Mouse (Mus musculus): ENCODE results near the gene Urad. TPM values are rescaled to one million over a fixed set of nuclear protein-coding genes. Genes with fewer than 3 reads are reported as not detected.
A peak's percentile ranks its signal among the peaks of the same experiment; 100 is the strongest.

The Urad gene
- total RNA-seq, 2 experiments from 2014 or later = not detected

DNA sequence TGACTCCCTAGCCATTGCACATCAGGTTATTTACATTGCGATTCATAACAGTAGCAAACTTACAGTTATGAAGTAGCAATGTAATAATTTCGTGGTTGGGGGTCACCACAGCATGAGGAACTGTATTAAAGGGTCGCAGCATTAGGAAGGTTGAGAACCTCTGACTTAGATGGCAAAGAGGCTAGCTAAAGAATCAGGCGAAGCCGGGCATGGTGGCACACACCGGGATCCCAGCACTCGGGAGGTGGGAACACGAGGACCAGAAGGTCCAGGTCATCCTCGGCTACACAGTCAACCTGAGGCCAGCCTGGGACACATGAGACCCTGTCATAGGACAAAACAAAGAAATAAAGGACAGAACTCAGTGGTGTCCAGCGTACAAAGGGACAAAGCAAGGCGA lies 7.7 kb upstream of the Urad start:
- no peak for DNase-seq (ENCODE audit: low spot score in 2 of 2)
- intact Hi-C loops (cut with DNase I) = loop anchor here (5.0 kb wide), 1 partner anchor 517 kb away; no protein-coding TSS in a partner anchor

DNA sequence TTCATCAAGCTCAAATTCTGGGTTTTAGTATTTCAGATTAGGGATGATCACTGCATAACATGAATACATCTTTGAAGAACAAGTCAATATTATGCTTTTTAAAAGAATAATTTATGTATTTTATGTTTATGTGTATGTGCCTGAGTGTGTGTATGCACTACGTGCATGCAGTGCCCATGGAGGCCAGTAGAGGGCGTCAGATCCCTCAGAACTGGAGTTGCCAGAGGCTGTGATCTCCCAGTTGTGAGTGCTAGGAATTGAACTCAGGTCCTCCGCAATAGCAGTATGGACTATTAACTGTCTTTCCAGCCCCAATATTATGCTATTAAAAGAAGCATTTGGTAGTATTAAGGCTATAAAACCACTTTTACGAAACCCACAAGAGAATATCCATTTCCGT lies 5.4 kb upstream of the Urad start:
- no peak for DNase-seq (ENCODE audit: low spot score in 2 of 2)
- intact Hi-C loops (cut with DNase I) = no loop called here

DNA sequence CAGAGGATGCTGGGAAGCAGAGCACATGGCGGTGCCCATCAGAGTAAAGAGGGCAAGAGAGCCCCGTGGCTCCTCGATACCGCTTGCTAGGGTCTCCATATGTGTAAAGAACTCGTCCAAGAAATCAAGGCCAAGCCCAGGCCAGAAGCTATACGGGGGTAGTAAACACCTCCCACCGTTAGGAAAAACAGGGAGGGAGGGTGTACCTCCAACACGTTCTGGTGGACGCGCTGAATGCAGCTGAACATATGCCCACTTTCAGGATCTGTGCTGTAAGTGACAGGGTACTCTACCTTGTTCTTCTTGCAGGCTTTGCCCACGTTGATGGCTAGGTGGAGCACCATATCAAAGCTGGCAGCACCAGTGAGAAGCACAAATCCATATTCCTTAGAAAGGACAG lies 3.7 kb upstream of the Urad start:
- DNase-seq (ENCODE audit: low spot score in 2 of 2) = no peak
- intact Hi-C loops (cut with DNase I) = no loop called here

DNA sequence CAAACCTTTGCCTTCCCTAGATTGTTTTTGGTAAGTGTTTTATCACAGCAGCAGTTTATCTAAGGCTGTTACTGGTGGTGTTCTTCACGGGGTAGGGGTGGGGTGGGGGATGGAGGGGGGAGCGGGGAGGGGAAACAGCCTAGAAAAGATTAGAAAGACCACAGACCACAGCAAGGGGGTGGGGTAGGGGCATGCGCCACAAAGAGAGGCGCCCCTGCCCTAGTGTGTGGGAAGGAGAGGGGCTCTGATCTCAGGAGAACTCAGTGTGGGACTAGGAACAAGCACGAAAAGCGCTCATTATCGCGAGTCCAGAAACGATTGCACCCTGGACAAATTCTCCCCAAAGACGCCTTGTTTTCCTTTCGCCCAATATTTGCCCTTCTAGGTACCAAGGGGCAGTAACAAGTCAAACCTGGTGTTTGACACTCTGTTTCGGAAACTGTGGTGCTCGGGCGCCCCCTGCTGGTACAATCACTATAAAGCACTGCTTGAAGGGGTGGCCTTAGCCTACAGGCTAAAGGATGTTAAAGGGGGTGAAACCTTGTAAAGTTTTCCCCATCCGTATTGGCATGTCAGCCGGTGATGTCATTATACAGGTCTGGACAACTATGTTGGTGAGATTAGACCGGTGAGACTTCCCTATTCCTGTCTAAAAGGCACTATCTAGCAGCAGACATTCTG lies 1.1 kb upstream of the Urad start:
- peak; percentile 40 to 48 for DNase-seq (ENCODE audit: low spot score in 2 of 2)
- intact Hi-C loops (cut with DNase I) = no loop called here

DNA sequence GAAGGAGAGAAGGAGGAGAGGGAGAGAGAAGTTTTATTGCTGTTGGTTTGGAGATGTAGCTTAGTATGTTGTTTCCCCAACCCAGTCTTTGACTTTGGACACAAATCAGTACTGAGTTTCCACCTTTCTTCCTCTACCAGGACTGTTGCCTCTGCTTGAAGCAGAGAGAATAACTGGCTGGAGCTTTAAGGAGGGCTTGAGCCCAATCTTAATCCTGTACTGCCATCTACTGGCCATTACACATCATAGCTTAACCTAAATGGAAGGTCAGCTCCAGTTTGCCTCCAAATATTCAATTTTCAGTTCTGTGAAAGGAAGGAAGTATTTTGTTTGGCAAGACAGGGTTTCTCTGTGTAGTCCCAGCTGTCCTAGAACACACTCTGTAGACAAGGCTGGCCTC lies 2.6 kb downstream of the Urad start:
- DNase-seq (ENCODE audit: low spot score in 2 of 2) = peak in 1 of 2 experiments; percentile 50

DNA sequence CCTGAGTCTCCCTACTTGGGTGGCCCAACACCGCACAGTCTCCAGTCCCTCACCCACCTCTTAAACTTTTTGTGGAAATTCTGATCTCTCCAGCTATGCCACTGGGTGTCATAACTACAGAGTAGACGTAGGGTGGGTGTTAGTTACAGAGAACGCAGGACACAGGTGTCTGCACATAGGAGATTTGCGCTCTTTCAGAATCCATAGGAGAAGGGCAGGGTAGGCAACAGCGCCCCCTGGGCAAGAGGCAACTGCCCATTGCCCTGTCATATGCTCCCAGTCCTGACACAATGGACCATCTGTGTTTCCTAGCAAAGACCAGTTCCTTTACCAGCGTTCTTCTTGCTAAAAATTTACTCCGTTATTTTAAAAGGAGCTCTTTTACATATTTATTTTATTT lies 4.2 kb downstream of the Urad start:
- no peak for DNase-seq (ENCODE audit: low spot score in 2 of 2)
- intact Hi-C loops (cut with DNase I) = loop anchor here (2.0 to 5.0 kb wide), 4 partner anchors 91 to 641 kb away; partner anchors contain the start of gene Flt1

More for the DNA sequence above, 2.6 kb downstream of the Urad start:
- intact Hi-C loops (cut with DNase I) = loop anchor here (1.0 to 5.0 kb wide), 6 partner anchors 92 to 642 kb away; partner anchors contain the start of gene Flt1

DNA sequence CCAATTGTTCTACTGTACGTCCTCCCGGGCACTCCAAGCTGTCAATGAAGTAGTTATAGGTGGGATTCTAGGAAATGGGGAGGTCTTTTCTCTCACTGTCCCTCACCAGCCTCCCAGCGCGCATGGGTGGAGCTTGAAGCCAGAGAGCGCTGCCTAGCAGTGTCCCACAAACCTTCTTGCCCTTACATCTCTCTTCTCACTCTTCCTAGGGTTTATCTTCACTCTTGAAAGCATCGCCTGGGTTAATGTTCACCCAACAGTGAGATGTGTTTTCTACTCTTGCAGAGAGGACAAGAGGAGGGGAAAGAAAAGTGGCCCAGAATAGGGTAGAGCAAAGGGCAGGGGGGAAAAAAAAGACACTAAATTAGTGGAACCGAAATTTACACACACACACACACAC lies 4.9 kb downstream of the Urad start:
- no peak for DNase-seq (ENCODE audit: low spot score in 2 of 2)
- intact Hi-C loops (cut with DNase I) = loop anchor here (5.0 kb wide), 3 partner anchors 90 to 640 kb away; partner anchors contain the start of gene Flt1

DNA sequence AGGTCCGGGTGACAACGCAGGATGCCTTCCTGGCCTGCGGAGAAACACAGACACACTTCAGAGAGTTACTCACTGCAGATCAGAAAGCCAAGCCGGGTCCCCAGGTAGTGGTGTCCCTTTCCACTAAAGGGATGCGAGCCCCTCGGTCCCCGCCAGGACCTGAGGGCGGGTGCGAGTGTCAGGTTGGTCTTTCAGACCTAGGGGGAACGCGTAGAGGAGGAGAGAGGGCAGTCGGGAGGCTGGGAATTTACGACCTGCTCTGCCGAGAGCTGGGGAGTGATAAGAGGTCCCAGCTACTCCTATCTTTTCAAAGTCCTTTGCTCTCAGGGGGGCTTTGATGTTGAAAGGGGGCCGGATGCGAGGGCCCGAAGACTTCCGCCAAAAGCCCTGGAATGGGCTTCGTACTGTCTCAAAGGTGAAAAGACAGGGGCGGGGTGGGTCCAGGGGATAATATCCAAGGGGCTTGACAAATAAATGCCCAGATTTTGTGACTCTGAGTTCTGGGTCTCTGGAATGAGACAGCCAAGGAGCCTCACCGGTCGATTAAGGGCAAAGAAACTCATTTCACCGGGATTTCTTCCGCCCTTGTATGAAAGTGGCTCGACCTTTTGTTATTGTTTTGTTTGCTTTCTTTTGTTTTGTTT lies 6.7 kb downstream of the Urad start:
- intact Hi-C loops (cut with DNase I) = loop anchor here (5.0 kb wide), 3 partner anchors 88 to 638 kb away; partner anchors contain the start of gene Flt1
- no peak for DNase-seq (ENCODE audit: low spot score in 2 of 2)

DNA sequence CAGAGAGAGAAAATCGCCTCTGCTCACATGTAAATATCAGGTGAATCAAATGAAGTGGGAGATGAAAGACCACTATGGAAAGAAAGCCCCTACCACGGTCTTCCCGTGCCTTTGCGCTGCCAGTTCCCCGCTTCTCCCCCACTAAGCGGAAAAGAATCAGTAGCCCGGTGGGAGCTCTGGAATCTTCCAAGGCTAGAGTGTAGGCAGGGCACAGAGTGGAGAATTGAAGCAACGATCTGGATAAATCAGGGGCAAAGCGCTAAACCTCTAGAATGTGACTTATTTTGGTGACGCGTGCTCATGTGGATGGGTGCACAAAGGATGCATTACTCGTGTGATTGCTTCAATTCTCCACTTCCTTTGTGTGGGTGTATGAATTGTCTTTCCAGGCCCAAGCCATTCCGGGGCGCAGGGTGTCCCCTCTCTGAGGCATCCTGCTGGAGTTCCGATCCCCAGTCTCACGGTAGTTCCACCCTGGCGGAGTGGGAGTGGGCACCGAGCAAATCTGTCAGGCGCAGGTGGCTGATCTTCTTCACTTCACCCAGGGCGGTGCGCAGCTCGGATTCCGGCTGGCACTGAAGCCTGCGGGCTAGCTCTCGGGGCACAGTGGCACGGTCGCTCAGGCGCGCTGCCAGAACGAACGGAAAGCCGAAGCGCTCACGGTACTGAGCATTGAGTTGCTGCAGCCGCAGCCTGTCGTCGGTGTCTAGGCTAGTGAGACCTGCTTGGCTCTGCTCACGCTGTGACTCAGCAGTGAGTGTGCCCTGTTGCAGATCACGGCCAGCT lies 7.4 kb downstream of the Urad start:
- no peak for DNase-seq (ENCODE audit: low spot score in 2 of 2)
- intact Hi-C loops (cut with DNase I) = loop anchor here (5.0 kb wide), 4 partner anchors 38 to 638 kb away; partner anchors contain the start of gene Flt1

DNA sequence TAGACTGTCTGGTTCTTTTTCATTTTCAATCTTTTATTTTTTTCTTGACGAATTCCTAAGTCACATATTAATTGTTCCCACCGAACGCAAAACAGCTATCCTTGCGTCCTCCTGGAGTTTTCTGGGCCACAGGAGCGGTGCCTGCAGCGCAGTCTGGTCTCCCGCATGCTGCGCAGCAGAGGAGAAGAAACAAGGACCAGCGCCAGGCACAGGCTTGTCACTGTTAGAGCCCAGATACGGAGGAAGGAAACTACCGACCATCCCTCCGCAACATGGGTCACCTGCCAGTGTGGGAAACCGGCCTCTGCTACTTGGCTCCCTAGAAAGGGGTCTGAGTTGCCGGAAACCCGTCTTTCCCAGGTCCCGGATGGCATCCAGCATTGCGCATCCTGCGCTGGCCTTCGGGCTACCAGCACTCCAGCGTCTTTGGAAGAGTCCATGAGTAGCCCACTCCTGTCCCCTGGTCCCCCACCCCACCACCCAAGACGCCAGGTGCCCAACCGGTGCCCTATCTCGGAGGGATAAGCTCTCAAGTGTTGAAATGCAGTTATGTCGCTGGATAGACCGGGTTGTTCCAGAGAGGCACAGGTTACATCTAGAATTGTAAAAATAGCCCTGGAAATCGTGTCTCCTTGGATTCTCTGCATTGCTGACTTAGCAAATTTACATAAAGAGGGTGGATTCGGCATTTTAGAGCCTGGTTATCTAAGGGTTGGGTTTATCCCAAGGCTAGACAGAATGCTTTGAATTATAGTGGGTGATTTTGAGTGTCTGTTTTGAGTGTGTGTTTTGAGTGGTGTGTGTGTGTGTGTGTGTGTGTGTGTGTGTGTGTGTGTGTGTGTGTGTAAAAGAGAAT lies 9.2 kb downstream of the Urad start:
- no peak for DNase-seq (ENCODE audit: low spot score in 2 of 2)
- intact Hi-C loops (cut with DNase I) = loop anchor here (5.0 kb wide), 1 partner anchor 36 kb away; no protein-coding TSS in a partner anchor

DNA sequence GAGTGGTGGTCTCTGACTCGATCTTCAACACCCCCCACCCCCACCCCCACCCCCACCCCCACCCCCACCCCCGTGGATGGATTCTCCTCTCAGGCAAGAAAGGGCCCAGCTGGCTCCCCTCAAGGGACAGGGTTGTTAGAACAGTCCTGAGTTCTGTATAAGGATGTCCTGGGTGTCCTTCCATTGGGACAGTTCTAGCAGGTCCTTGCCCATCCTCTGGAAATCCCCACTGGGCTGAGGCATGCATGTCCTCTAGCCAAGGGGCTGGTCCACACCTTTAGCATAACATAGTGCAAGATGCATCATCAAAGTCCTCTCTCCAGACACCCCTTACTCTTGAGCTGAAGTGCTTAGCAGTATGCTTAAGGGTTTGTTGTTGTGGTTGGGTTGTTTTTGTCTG lies 12.5 kb downstream of the Urad start:
- no peak for DNase-seq (ENCODE audit: low spot score in 2 of 2)
- intact Hi-C loops (cut with DNase I) = loop anchor here (5.0 kb wide), 1 partner anchor 32 kb away; no protein-coding TSS in a partner anchor

DNA sequence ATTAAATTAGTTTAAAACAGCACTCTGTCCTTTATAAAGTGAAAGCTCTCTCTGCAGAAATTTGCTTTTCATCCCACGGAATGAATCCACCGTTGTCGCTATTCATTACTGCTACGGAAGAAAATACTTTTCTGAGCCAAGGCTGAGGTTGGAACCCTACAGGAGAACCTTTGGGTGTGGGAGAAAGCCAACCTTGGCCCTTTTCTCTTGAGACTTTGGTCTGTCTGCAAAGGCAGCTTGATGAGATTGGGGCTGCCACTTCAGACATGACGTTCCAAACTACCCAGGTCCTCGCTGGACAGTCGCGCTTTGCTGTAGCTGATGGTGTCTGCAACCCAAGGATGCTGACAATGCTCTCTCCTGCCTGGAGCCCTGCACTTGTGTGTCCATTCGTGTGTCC lies 13.8 kb downstream of the Urad start:
- intact Hi-C loops (cut with DNase I) = no loop called here
- no peak for DNase-seq (ENCODE audit: low spot score in 2 of 2)

DNA sequence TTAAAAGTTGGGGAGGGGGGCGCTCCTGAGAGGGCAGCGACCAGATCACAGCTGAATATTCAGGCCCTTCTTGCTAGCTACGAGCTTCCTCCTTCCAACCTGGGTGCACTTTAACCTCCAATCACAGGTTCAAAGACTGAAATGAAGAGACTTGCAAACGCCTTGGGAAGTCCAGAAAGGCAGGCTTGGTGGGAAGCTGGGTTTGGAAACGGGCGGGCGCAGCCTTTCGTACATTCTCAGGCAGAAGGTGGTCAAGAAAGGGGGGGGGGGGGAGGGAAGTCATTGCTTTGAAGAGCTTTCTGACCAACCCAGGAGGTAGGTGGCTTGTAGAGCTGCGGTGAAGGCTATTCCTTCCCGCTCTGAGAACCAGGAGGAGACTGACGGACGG lies 14.8 kb downstream of the Urad start:
- no peak for DNase-seq (ENCODE audit: low spot score in 2 of 2)
- intact Hi-C loops (cut with DNase I) = no loop called here

DNA sequence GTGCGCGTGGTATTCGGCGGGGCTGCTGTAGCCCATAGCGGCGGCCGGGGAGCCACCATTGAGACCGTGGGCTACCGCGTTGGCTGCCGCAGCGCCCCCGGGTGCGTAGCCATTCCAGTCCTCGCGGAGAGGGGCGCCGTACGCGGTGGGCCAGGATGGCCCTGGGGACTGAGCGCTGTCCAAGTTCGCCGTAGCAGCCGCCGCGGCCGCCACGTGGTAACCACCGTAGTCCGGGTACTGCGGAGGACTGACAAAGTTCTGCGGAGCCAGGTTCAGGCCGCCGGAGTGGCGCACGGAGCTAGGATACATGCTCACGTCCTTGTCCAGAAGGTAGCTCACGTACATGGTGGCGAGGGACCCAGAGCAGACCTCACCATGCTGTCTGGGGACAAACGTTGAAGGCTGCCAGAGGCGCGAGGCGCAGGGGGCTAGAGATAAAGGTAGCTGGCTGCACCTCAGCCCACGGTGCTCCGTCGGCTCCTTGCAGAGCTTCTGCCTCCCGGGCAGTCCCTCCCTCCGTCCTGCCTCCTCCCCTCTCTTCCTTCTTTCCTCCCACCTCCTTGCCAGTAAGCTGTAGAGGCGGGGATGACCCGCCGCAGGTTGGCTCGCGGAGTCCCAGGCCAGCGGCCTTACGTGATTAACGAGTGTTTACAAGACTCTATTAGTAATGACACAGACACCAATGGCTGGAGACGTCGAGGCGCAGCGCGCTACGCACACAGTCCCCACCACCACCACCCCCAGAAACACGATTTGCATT lies 15.4 kb downstream of the Urad start, which contains the start of gene Cdx2:
Gene Cdx2, minus strand, starts transcription at position 633 of the 760 bp plus-strand sequence.
- no peak for DNase-seq (ENCODE audit: low spot score in 2 of 2)
- intact Hi-C loops (cut with DNase I) = no loop called here

DNA sequence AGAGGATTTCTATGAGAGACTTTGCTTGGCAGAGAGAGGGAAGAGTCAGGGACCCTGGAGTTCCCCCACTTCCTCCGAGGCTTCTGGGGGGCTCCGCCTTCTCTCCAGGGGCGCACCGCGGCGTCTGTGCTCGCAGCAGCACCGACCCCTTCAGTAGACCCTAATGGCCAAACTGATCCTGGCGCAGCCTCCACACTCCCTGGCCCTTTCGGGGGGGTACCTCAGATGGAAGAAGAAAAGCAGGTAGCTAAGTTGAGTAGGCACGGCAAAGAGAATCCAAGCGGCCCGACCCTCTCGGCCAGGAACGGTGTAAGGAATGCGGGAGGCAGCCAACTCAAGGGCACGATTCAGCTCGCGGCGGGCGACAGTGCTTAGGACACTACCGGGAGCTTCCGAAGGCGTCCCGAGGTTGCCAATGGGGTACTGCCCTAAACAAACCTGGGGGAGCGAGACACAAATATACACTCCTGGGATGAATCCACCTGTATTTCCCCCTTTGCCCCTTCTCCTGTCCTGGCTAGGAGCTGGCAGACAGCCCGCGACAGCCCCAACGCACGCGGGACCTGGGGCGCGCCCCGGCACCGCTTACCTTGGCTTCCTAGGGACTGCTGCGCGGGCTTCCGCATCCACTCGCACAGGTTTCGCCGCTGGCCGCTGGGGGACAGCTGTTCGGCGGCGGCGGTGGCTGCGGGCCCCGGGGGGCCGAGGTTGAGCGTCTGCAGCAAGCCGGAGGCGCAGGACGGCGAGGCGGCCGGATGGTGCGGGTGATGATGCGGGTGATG lies 16.2 kb downstream of the Urad start:
- intact Hi-C loops (cut with DNase I) = loop anchor here (2.0 kb wide), 1 partner anchor 119 kb away; no protein-coding TSS in a partner anchor

DNA sequence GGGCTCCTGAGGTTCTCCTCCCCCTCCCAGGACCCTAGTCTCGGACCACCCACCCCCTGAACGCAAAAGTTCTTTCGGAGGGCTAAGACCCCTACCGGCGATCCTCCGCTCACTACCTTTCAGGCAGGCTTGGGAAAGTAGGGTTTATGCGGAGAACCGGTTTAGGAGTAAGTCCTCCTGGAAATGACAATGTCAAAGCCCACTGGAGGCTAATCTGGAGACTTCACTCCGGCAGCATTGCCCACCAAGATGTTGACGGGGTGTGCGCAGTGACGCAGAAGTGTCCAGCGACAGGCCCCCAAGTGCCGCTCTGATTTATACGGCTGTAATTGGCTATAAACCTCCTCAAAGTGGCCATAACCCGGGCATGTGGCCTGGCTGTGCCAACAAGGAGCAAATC lies 17.1 kb downstream of the Urad start:
- intact Hi-C loops (cut with DNase I) = loop anchor here (2.0 kb wide), 1 partner anchor 118 kb away; no protein-coding TSS in a partner anchor
- DNase-seq (ENCODE audit: low spot score in 2 of 2) = no peak

More for the DNA sequence above, 16.2 kb downstream of the Urad start:
- DNase-seq (ENCODE audit: low spot score in 2 of 2) = no peak

Measured in left cerebral cortex, postnatal 25 days (tissue).